Mouse (Mus musculus) lung, postnatal 36 days (tissue): ENCODE measurements around the gene Ifitm5.
A peak's percentile ranks its signal among the peaks of the same experiment; 100 is the strongest.

ENCODE experiments used
- DNase-seq: peaks from one replicate; pipeline ENCODE4 v3.0.0; 2022; ENCODE audit warnings: mixed read lengths

Ifitm5 gene

GRCm38 (mm10) chr7:140939669-140940171, 10.4 kb downstream of the Ifitm5 start:
- DNase-seq, result peak; percentile 66

- DNase-seq, result no peak
Measured at GRCm38 (mm10) chr7:140938896-140939295, 11.2 kb downstream of the Ifitm5 start.

- no peak for DNase-seq
Measured at GRCm38 (mm10) chr7:140938436-140938835, 11.7 kb downstream of the Ifitm5 start.

- no peak for DNase-seq
Measured at GRCm38 (mm10) chr7:140927181-140927580, 22.9 kb downstream of the Ifitm5 start.

- no peak for DNase-seq
Measured at GRCm38 (mm10) chr7:140923070-140923775, 26.9 kb downstream of the Ifitm5 start.

GRCm38 (mm10) chr7:140922398-140923069, 27.6 kb downstream of the Ifitm5 start:
- DNase-seq, result peak; percentile 41

- no peak for DNase-seq
Measured at GRCm38 (mm10) chr7:140921225-140921975, 28.7 kb downstream of the Ifitm5 start.

GRCm38 (mm10) chr7:140920418-140921029, 29.6 kb downstream of the Ifitm5 start, which contains the start of gene Nlrp6:
Nlrp6 (plus strand) TSS chr7:140920902.
- no peak for DNase-seq

GRCm38 (mm10) chr7:140919911-140920310, 30.2 kb downstream of the Ifitm5 start:
- DNase-seq, result no peak

- no peak for DNase-seq
Measured at GRCm38 (mm10) chr7:140914031-140914690, 35.9 kb downstream of the Ifitm5 start.

- no peak for DNase-seq
Measured at GRCm38 (mm10) chr7:140912846-140913482, 37.1 kb downstream of the Ifitm5 start.

GRCm38 (mm10) chr7:140912293-140912692, 37.8 kb downstream of the Ifitm5 start:
- no peak for DNase-seq

GRCm38 (mm10) chr7:140908634-140909107, 41.4 kb downstream of the Ifitm5 start:
- DNase-seq, result peak; percentile 86

- no peak for DNase-seq
Measured at GRCm38 (mm10) chr7:140908181-140908580, 41.9 kb downstream of the Ifitm5 start.

GRCm38 (mm10) chr7:140907697-140908096, 42.4 kb downstream of the Ifitm5 start:
- no peak for DNase-seq

- no peak for DNase-seq
Measured at GRCm38 (mm10) chr7:140907131-140907530, 43.0 kb downstream of the Ifitm5 start.

- DNase-seq, result no peak
Measured at GRCm38 (mm10) chr7:140905642-140906081, 44.4 kb downstream of the Ifitm5 start.

- peak; percentile 88 for DNase-seq
Measured at GRCm38 (mm10) chr7:140903212-140903611, 46.9 kb downstream of the Ifitm5 start.

- DNase-seq, result no peak
Measured at GRCm38 (mm10) chr7:140902036-140902875, 47.8 kb downstream of the Ifitm5 start.

- no peak for DNase-seq
Measured at GRCm38 (mm10) chr7:140900220-140900619, 49.9 kb downstream of the Ifitm5 start, which contains the start of gene Cox8b. Cox8b (minus strand) TSS chr7:140900446.
